Mouse (Mus musculus) liver, adult 2 months (tissue): ENCODE measurements at regions not wholly inside any gene's neighbourhood (a gene's known extent, or its start where the extent isn't known, plus 50 kb on each side); places are given as distances from the start of the nearest gene placed in this dataset.

Source experiments
- CTCF ChIP-seq: fragments of 200-500 bp; IDR thresholded peaks from 2 replicates; pipeline ENCODE4 v1.5.1; 2011; ENCODE audit warnings: low read depth, low read length, control low read depth
- POLR2A ChIP-seq: fragments of 200-500 bp; IDR thresholded peaks from 2 replicates; pipeline ENCODE4 v1.6.1; 2011; ENCODE audit warnings: low read length, control low read depth; ENCODE audit not compliant: insufficient read depth; ENCODE audit errors: extremely low read depth

GRCm38 (mm10) chr15:52967801-52968235 lies 916.9 kb upstream of the Gm7489 start:
- TF ChIP-seq CTCF (no peak), POLR2A (no peak)
